In the genomic region with DNA sequence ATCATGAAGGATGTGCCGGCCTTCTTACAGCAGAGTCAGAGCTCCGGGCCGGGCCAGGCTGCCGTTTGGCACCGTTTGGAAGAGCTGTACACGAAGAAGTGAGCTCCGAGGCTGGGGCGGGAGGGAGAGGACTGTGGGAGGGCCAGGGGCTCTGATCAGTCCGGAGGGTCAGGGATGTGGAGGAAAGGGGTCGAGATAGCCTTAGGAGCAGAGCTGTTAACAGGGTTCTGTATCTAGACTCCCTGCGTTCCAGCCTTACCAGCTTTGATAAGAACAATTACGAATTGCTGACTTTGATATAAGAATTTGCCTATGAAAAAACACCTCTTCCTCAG, we compare ENCODE assay signal across 8 mouse cellular contexts. TPM values are rescaled to one million over a fixed set of nuclear protein-coding genes. Genes with fewer than 3 reads are reported as not detected.
DNase-seq lines count a peak whose midpoint lies in the region; ATAC-seq and TF ChIP-seq lines count a peak whose summit lies in the region.

No protein-coding gene starts in this region.

- TF ChIP-seq RAD21 in CH12.LX (IDR thresholded peaks at IDR 0.05; ENCODE audit: low read depth, low read length) = no peak

- H3K79me2 ChIP-seq in CH12.LX (replicated peaks; ENCODE audit: control insufficient read depth, extremely low read depth, insufficient read depth, poor library complexity, severe bottlenecking) = peaks cover 29% of the 10 kb centered on the region

- peak overlapping the region; percentile 98 for H3K4me3 ChIP-seq in heart, embryonic 10.5 days
- H3K4me3 ChIP-seq in CH12.LX (replicated peaks in 1 of 3; ENCODE audit: low read depth in 2 of 3, low read length in 2 of 3, poor library complexity in 1 of 3) = peak overlapping the region; percentile 88 to 91 (median 91)
- H3K4me3 ChIP-seq in forebrain, embryonic 11.5 days (ENCODE audit: low read depth, low read length) = peak overlapping the region; percentile 91
- peak overlapping the region; percentile 92 for H3K4me3 ChIP-seq in liver, embryonic 13.5 days (replicated peaks)

- H3K9me3 ChIP-seq in heart, embryonic 10.5 days = no peaks in the 10 kb centered on the region
- no peaks in the 10 kb centered on the region for H3K9me3 ChIP-seq in CH12.LX (replicated peaks; ENCODE audit: low read length)
- H3K9me3 ChIP-seq in forebrain, embryonic 11.5 days (ENCODE audit: control insufficient read depth, low read length) = no peaks in the 10 kb centered on the region
- H3K9me3 ChIP-seq in liver, embryonic 13.5 days (replicated peaks) = no peaks in the 10 kb centered on the region

- in situ Hi-C loops in CH12.LX (cut with MboI; ENCODE audit: low pct_ligation_motif_present, low pct_unique_long_range_greater_than_20kb, low sequenced_read_pairs) = no loop called here

- ATAC-seq in forebrain, embryonic 11.5 days (replicated peaks; ENCODE audit: low FRiP score) = no peak
- ATAC-seq in liver, embryonic 13.5 days (ENCODE audit: low read depth) = peak; percentile 24

- H3K27me3 ChIP-seq in heart, embryonic 10.5 days (ENCODE audit: insufficient read depth, poor library complexity, severe bottlenecking) = no peaks in the 10 kb centered on the region
- H3K27me3 ChIP-seq in CH12.LX (replicated peaks) = no peaks in the 10 kb centered on the region
- H3K27me3 ChIP-seq in forebrain, embryonic 11.5 days (ENCODE audit: control insufficient read depth, insufficient read depth, low read length) = no peaks in the 10 kb centered on the region
- no peaks in the 10 kb centered on the region for H3K27me3 ChIP-seq in liver, embryonic 13.5 days

- no peak for DNase-seq in heart, embryonic 10.5 days (ENCODE audit: low spot score)
- no peak for DNase-seq in heart, postnatal 14 days
- DNase-seq in CH12.LX (ENCODE audit: extremely low read depth) = no peak
- DNase-seq in forebrain, embryonic 11.5 days (ENCODE audit: low spot score) = no peak
- no peak for DNase-seq in liver, embryonic 13.5 days
- no peak for DNase-seq in spleen, adult 12 weeks (ENCODE audit: low spot score)
- DNase-seq in thymus, postnatal 10 days (ENCODE audit: low spot score in 2 of 2) = no peak
- no peak for DNase-seq in left cerebral cortex, postnatal 36 days (ENCODE audit: low spot score in 2 of 2)

- TF ChIP-seq POLR2A in CH12.LX (IDR thresholded peaks at IDR 0.05; ENCODE audit: low read depth, low read length) = no peak

- dilution Hi-C loops in CH12.LX (cut with MboI; ENCODE audit: extremely low pct_ligation_motif_present, extremely low pct_unique_long_range_greater_than_20kb, low sequenced_read_pairs) = no loop called here

- intact Hi-C loops in heart, postnatal 14 days (cut with DNase I) = loop anchor here (2.0 to 5.0 kb wide), 2 partner anchors 18 to 35 kb away; a partner anchor contains a TSS
- intact Hi-C loops in left cerebral cortex, postnatal 36 days (cut with DNase I) = loop anchor here (1.0 kb wide), 1 partner anchor 25 kb away; a partner anchor contains a TSS

- peaks cover 31% of the 10 kb centered on the region for H3K36me3 ChIP-seq in heart, embryonic 10.5 days
- peaks cover 14 to 48% of the 10 kb centered on the region in 2 experiments for H3K36me3 ChIP-seq in CH12.LX (replicated peaks in 1 of 2; ENCODE audit: control insufficient read depth in 1 of 2, insufficient read depth in 1 of 2, low read length in 1 of 2)
- H3K36me3 ChIP-seq in forebrain, embryonic 11.5 days (ENCODE audit: control insufficient read depth, insufficient read depth, low read length) = peaks cover 4% of the 10 kb centered on the region; the same call in 1 of the 2 replicates
- peaks cover 40% of the 10 kb centered on the region for H3K36me3 ChIP-seq in liver, embryonic 13.5 days

- H3K9ac ChIP-seq in CH12.LX (ENCODE audit: insufficient read depth, low read depth) = peak overlapping the region; percentile 93
- peak overlapping the region; percentile 81 for H3K9ac ChIP-seq in forebrain, embryonic 11.5 days (ENCODE audit: low read length)
- peak overlapping the region; percentile 88 for H3K9ac ChIP-seq in liver, embryonic 13.5 days

- peaks cover 9% of the 10 kb centered on the region for H3K4me1 ChIP-seq in heart, embryonic 10.5 days
- peaks cover 14 to 44% of the 10 kb centered on the region in 2 experiments for H3K4me1 ChIP-seq in CH12.LX (ENCODE audit: control insufficient read depth in 1 of 2, insufficient read depth in 2 of 2)
- peaks cover 3% of the 10 kb centered on the region; the same call in 1 of the 2 replicates for H3K4me1 ChIP-seq in forebrain, embryonic 11.5 days (replicated peaks; ENCODE audit: control insufficient read depth, insufficient read depth, low read length)
- peaks cover 42% of the 10 kb centered on the region for H3K4me1 ChIP-seq in liver, embryonic 13.5 days (replicated peaks)

- no peak for TF ChIP-seq EP300 in CH12.LX (IDR thresholded peaks at IDR 0.05; ENCODE audit: low read length)

- peak overlapping the region; percentile 92 for H3K27ac ChIP-seq in heart, embryonic 10.5 days
- peak overlapping the region; percentile 9 for H3K27ac ChIP-seq in CH12.LX (ENCODE audit: insufficient read depth, low read depth)
- H3K27ac ChIP-seq in forebrain, embryonic 11.5 days (ENCODE audit: low read depth, low read length) = peak overlapping the region; percentile 20; the same call in 1 of the 2 replicates
- peak overlapping the region; percentile 90 for H3K27ac ChIP-seq in liver, embryonic 13.5 days

- no peak for TF ChIP-seq CTCF in CH12.LX (conservative IDR thresholded peaks at IDR 0.05 in 1 of 2, IDR thresholded peaks at IDR 0.05 in 1 of 2; ENCODE audit: low read depth in 2 of 2, low read length in 2 of 2)

- WGBS in heart, embryonic 10.5 days = under 1% methylated on average over 12 of the region's 12 CpGs
- WGBS in forebrain, embryonic 11.5 days = under 1% methylated on average over 12 of the region's 12 CpGs
- WGBS in liver, embryonic 13.5 days (ENCODE audit: insufficient replicate concordance) = 0% methylated on average over 12 of the region's 12 CpGs

- no peak overlapping the region; the same call in 1 of the 2 replicates for H3K4me2 ChIP-seq in CH12.LX (ENCODE audit: insufficient read depth, low read depth, poor library complexity, severe bottlenecking)
- peak overlapping the region; percentile 82 for H3K4me2 ChIP-seq in forebrain, embryonic 11.5 days (ENCODE audit: low read depth, low read length, severe bottlenecking)
- peak overlapping the region; percentile 93 for H3K4me2 ChIP-seq in liver, embryonic 13.5 days

TF ChIP-seq in CH12.LX, 34 proteins besides CTCF, POLR2A, EP300 and RAD21 (continues in another document):
- TF ChIP-seq MYC (IDR thresholded peaks at IDR 0.05; ENCODE audit: low read depth, low read length) (no peak), USF2 (conservative IDR thresholded peaks at IDR 0.05; ENCODE audit: low read depth, low read length) (no peak), UBTF (IDR thresholded peaks at IDR 0.05; ENCODE audit: low read depth, low read length) (no peak), NELFE (IDR thresholded peaks at IDR 0.05; ENCODE audit: low read depth, low read length) (no peak)

RNA-seq across cellular contexts. Expression of a gene that starts 0.3 kb away (rescaled TPM):
- 31.5 and 40.1 TPM in 2 replicates for polyA plus RNA-seq in heart, embryonic 10.5 days (2016; fragmentation: Nextera tagmentation; extraction: Ambion mirVana)
- 10 to 100 TPM; 54.6 to 56.2 TPM for total RNA-seq in heart, postnatal 14 days (2021)
- 17.8 and 23.7 TPM in 2 replicates for total RNA-seq in CH12.LX (2012; rRNA removed)
- total RNA-seq in CH12.LX (2014; rRNA removed) = 14.9 and 16.6 TPM in 2 replicates
- 10.3 and 12.6 TPM in 2 replicates for polyA plus RNA-seq in CH12.LX (2012; ENCODE audit: insufficient read length, low read depth)
- 24.3 and 25.2 TPM in 2 replicates for polyA plus RNA-seq in forebrain, embryonic 11.5 days (2014; fragmentation: Nextera tagmentation; extraction: Ambion mirVana)
- polyA plus RNA-seq in liver, embryonic 13.5 days (2015; fragmentation: Nextera tagmentation; extraction: Ambion mirVana) = 16.6 and 16.8 TPM in 2 replicates
- 10 to 100 TPM; 73.1 to 78.5 TPM for total RNA-seq in left cerebral cortex, postnatal 36 days (2021)

RNA-seq across cellular contexts. Expression of a gene that starts 0.7 kb away (rescaled TPM):
- polyA plus RNA-seq in heart, embryonic 10.5 days (2016; fragmentation: Nextera tagmentation; extraction: Ambion mirVana) = 249 and 270 TPM in 2 replicates
- total RNA-seq in heart, postnatal 14 days (2021) = 10 to 100 TPM; 92.6 to 92.8 TPM
- total RNA-seq in CH12.LX (2012; rRNA removed) (165 and 189 TPM in 2 replicates), CH12.LX (2014; rRNA removed) (166 and 168 TPM in 2 replicates)
- polyA plus RNA-seq in CH12.LX (2012; ENCODE audit: insufficient read length, low read depth) = 185 and 245 TPM in 2 replicates
- 242 and 244 TPM in 2 replicates for polyA plus RNA-seq in forebrain, embryonic 11.5 days (2014; fragmentation: Nextera tagmentation; extraction: Ambion mirVana)
- polyA plus RNA-seq in liver, embryonic 13.5 days (2015; fragmentation: Nextera tagmentation; extraction: Ambion mirVana) = 187 and 202 TPM in 2 replicates
- total RNA-seq in left cerebral cortex, postnatal 36 days (2021) = 100 to 1,000 TPM; 106 to 113 TPM

RNA-seq across cellular contexts. Expression of a gene that starts 17.8 kb away (rescaled TPM):
- 13.6 and 46.8 TPM in 2 replicates for polyA plus RNA-seq in heart, embryonic 10.5 days (2016; fragmentation: Nextera tagmentation; extraction: Ambion mirVana)
- 1,000 to 10,000 TPM; 2,004 to 2,091 TPM for total RNA-seq in heart, postnatal 14 days (2021)
- not detected in 2 replicates for total RNA-seq in CH12.LX (2012; rRNA removed)
- total RNA-seq in CH12.LX (2014; rRNA removed) = not detected in 2 replicates
- not detected in 2 replicates for polyA plus RNA-seq in CH12.LX (2012; ENCODE audit: insufficient read length, low read depth)
- not detected in 2 replicates for polyA plus RNA-seq in forebrain, embryonic 11.5 days (2014; fragmentation: Nextera tagmentation; extraction: Ambion mirVana)
- polyA plus RNA-seq in liver, embryonic 13.5 days (2015; fragmentation: Nextera tagmentation; extraction: Ambion mirVana) = 0.33 and 1.3 TPM in 2 replicates
- not detected for total RNA-seq in left cerebral cortex, postnatal 36 days (2021)

RNA-seq across cellular contexts. Expression of a gene that starts 25.1 kb away (rescaled TPM):
- polyA plus RNA-seq in heart, embryonic 10.5 days (2016; fragmentation: Nextera tagmentation; extraction: Ambion mirVana) = 28.1 and 31.4 TPM in 2 replicates
- total RNA-seq in heart, postnatal 14 days (2021) = 10 to 100 TPM; 11.3 to 12.5 TPM
- 13.8 and 16.7 TPM in 2 replicates for total RNA-seq in CH12.LX (2012; rRNA removed)
- total RNA-seq in CH12.LX (2014; rRNA removed) = 11.6 and 13.1 TPM in 2 replicates
- polyA plus RNA-seq in CH12.LX (2012; ENCODE audit: insufficient read length, low read depth) = 24.3 and 25.1 TPM in 2 replicates
- polyA plus RNA-seq in forebrain, embryonic 11.5 days (2014; fragmentation: Nextera tagmentation; extraction: Ambion mirVana) = 27.2 and 29.1 TPM in 2 replicates
- polyA plus RNA-seq in liver, embryonic 13.5 days (2015; fragmentation: Nextera tagmentation; extraction: Ambion mirVana) = 17.1 and 20.1 TPM in 2 replicates
- total RNA-seq in left cerebral cortex, postnatal 36 days (2021) = 10 to 100 TPM; 22.5 to 27.3 TPM

RNA-seq across cellular contexts. Expression of a gene that starts 25.7 kb away (rescaled TPM):
- polyA plus RNA-seq in heart, embryonic 10.5 days (2016; fragmentation: Nextera tagmentation; extraction: Ambion mirVana) = 47.3 and 58.8 TPM in 2 replicates
- 10 to 100 TPM; 23.7 to 24.5 TPM for total RNA-seq in heart, postnatal 14 days (2021)
- 66.5 and 80.9 TPM in 2 replicates for total RNA-seq in CH12.LX (2012; rRNA removed)
- 53.2 and 54.2 TPM in 2 replicates for total RNA-seq in CH12.LX (2014; rRNA removed)
- 56.4 and 61.9 TPM in 2 replicates for polyA plus RNA-seq in CH12.LX (2012; ENCODE audit: insufficient read length, low read depth)
- 57.2 and 63.0 TPM in 2 replicates for polyA plus RNA-seq in forebrain, embryonic 11.5 days (2014; fragmentation: Nextera tagmentation; extraction: Ambion mirVana)
- 25.0 and 25.1 TPM in 2 replicates for polyA plus RNA-seq in liver, embryonic 13.5 days (2015; fragmentation: Nextera tagmentation; extraction: Ambion mirVana)
- total RNA-seq in left cerebral cortex, postnatal 36 days (2021) = 10 to 100 TPM; 68.2 to 68.7 TPM

Comparison
In these comparisons a context has a peak if more than half of its experiments do, and no peak if none do; other contexts are left out.
1. H3K27ac ChIP-seq: peak in every context shown above with its lines; median percentile 92 in heart, embryonic 10.5 days; 90 in liver, embryonic 13.5 days; 20 in forebrain, embryonic 11.5 days; 9 in CH12.LX.